Mouse (Mus musculus): ENCODE results near the gene Lig1. TPM values are rescaled to one million over a fixed set of nuclear protein-coding genes. Genes with fewer than 3 reads are reported as not detected.

Gene Lig1
- polyA plus RNA-seq, 1 experiment from 2014 or later: 41.1 TPM

DNA sequence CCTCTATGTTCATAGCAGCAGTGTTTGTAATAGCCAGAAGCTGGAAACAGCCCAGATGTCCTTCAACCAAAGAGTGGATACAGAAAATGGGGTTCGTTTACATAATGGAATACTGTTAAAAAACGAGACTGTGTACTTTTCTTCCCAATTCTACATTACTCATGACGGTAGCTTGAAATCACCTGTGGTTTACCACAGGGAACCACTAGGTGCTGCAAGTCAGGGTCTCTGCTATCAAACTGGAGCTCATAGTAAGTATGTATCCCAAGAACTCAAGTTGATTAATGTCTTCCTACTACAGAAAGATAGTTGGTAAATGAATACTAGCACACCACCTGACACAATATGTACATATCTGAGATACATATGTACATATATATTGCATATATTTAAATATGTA, 44.3 kb downstream of the Lig1 start:
- H3K4me2 ChIP-seq: no peak overlapping the region
- no peak overlapping the region for H3K9ac ChIP-seq
- no peak overlapping the region for H3K27ac ChIP-seq
- no peaks in the 10 kb centered on the region for H3K27me3 ChIP-seq
- no peaks in the 10 kb centered on the region for H3K4me1 ChIP-seq (replicated peaks)
- no peaks in the 10 kb centered on the region for H3K9me3 ChIP-seq
- no peak for ATAC-seq (ENCODE audit: low FRiP score)
- H3K4me3 ChIP-seq: no peak overlapping the region
- 89% methylated on average over 3 of the region's 3 CpGs for WGBS
- no peaks in the 10 kb centered on the region for H3K36me3 ChIP-seq

GRCm38 (mm10) chr7:13324316-13324715, 47.2 kb downstream of the Lig1 start, which contains the start of gene Pla2g4c:
Gene Pla2g4c, plus strand, starts transcription at chr7:13324655.
- ATAC-seq (ENCODE audit: low FRiP score): no peak
- Histone ChIP-seq H3K4me3 (no peak within 1 kb of the TSS), H3K4me2 (no peak within 1 kb of the TSS), H3K4me1 (replicated peaks) (no peaks in the 10 kb centered on the region), H3K9me3 (no peaks in the 10 kb centered on the region), H3K9ac (no peak within 1 kb of the TSS), H3K36me3 (no peaks in the 10 kb centered on the region), H3K27ac (no peak within 1 kb of the TSS), H3K27me3 (no peaks in the 10 kb centered on the region)
- WGBS: 89% methylated on average over 2 of the region's 2 CpGs

- Histone ChIP-seq H3K4me2 (no peak overlapping the region), H3K27ac (no peak overlapping the region), H3K4me3 (no peak overlapping the region), H3K36me3 (peaks cover 8% of the 10 kb centered on the region), H3K4me1 (replicated peaks) (no peaks in the 10 kb centered on the region), H3K27me3 (no peaks in the 10 kb centered on the region), H3K9ac (no peak overlapping the region), H3K9me3 (no peaks in the 10 kb centered on the region)
- 96% methylated on average over 2 of the region's 2 CpGs for WGBS
- ATAC-seq (ENCODE audit: low FRiP score): no peak
Measured at GRCm38 (mm10) chr7:13330575-13330974, 53.5 kb downstream of the Lig1 start.

- Histone ChIP-seq H3K4me1 (replicated peaks) (no peaks in the 10 kb centered on the region), H3K4me3 (no peak overlapping the region), H3K9me3 (peaks cover 9% of the 10 kb centered on the region), H3K4me2 (no peak overlapping the region), H3K27ac (no peak overlapping the region), H3K27me3 (no peaks in the 10 kb centered on the region), H3K36me3 (peaks cover 40% of the 10 kb centered on the region), H3K9ac (no peak overlapping the region)
- ATAC-seq (ENCODE audit: low FRiP score): no peak
Measured at GRCm38 (mm10) chr7:13355943-13356342, 78.9 kb downstream of the Lig1 start.

Other genes with a start within 250 kb of the Lig1 start
- gene Chmp2a, start 242.5 kb upstream of the Lig1 start, polyA plus RNA-seq (2015; fragmentation: Nextera tagmentation; extraction: Ambion mirVana): 181 and 184 TPM in 2 replicates
- gene Ube2m, start 239.0 kb upstream of the Lig1 start, polyA plus RNA-seq (2015; fragmentation: Nextera tagmentation; extraction: Ambion mirVana): 80.3 and 95.9 TPM in 2 replicates
- gene Mzf1, start 222.5 kb upstream of the Lig1 start, polyA plus RNA-seq (2015; fragmentation: Nextera tagmentation; extraction: Ambion mirVana): 6.0 and 6.7 TPM in 2 replicates
- gene Vmn1r85, start 182.1 kb upstream of the Lig1 start, polyA plus RNA-seq (2015; fragmentation: Nextera tagmentation; extraction: Ambion mirVana): 0.03 and 0.04 TPM in 2 replicates
- gene Vmn1r86, start 157.4 kb upstream of the Lig1 start, polyA plus RNA-seq (2015; fragmentation: Nextera tagmentation; extraction: Ambion mirVana): not detected in 2 replicates
- not detected in 2 replicates for gene Vmn1r87, start 137.1 kb upstream of the Lig1 start, polyA plus RNA-seq (2015; fragmentation: Nextera tagmentation; extraction: Ambion mirVana)
- gene Vmn1r88, start 117.7 kb upstream of the Lig1 start, polyA plus RNA-seq (2015; fragmentation: Nextera tagmentation; extraction: Ambion mirVana): not detected in 2 replicates
- not detected in 2 replicates for gene Vmn1r89, start 64.3 kb upstream of the Lig1 start, polyA plus RNA-seq (2015; fragmentation: Nextera tagmentation; extraction: Ambion mirVana)
- 14.6 and 15.9 TPM in 2 replicates for gene Zswim9, start 1.4 kb downstream of the Lig1 start, polyA plus RNA-seq (2015; fragmentation: Nextera tagmentation; extraction: Ambion mirVana)
- gene Pla2g4c, start 47.4 kb downstream of the Lig1 start, polyA plus RNA-seq (2015; fragmentation: Nextera tagmentation; extraction: Ambion mirVana): 0.92 and 1.2 TPM in 2 replicates
- not detected in 2 replicates for gene Cabp5, start 120.8 kb downstream of the Lig1 start, polyA plus RNA-seq (2015; fragmentation: Nextera tagmentation; extraction: Ambion mirVana)
- gene Bsph1, start 173.6 kb downstream of the Lig1 start, polyA plus RNA-seq (2015; fragmentation: Nextera tagmentation; extraction: Ambion mirVana): not detected in 2 replicates